Mouse (Mus musculus): ENCODE data around the gene St14.

- TF ChIP-seq CTCF (IDR thresholded peaks at IDR 0.05) = no peak
- TF ChIP-seq EP300 (IDR thresholded peaks at IDR 0.05; ENCODE audit: insufficient read depth, low read depth, low read length) = no peak
- TF ChIP-seq POLR2A (IDR thresholded peaks at IDR 0.05; ENCODE audit: insufficient read depth, low read depth, low read length) = no peak
Observed at GRCm38 (mm10) chr9:31156594-31156993, 24.9 kb upstream of the St14 start.
